Mouse (Mus musculus) midbrain, postnatal 0 days (tissue): Measurements from ENCODE around the gene Rpl3l. TPM values are rescaled to one million over a fixed set of nuclear protein-coding genes. Genes with fewer than 3 reads are reported as not detected.

ENCODE experiments used
- ATAC-seq: fragments of 200-750 bp; cut with Nextera tagmentation; 2 replicates; pipeline ENCODE4 v1.8.0; 2017; ENCODE audit warnings: moderate number of reproducible peaks, mild to moderate bottlenecking, moderate TSS enrichment, moderate library complexity; ENCODE audit not compliant: low FRiP score
- DNase-seq: peaks from one replicate; pipeline ENCODE4 v3.0.0-alpha.2; 2015; ENCODE audit warnings: low spot score
- H3K27ac ChIP-seq: fragments of 300-500 bp; sonication (generic); 2 replicates; pipeline ENCODE4 v1.5.1; 2014; ENCODE audit warnings: low read depth, mild to moderate bottlenecking, low read length, mixed read lengths
- H3K27me3 ChIP-seq: fragments of 300-500 bp; sonication (generic); 2 replicates; pipeline ENCODE4 v1.6.1; 2014; ENCODE audit warnings: low read length, control low read depth, mixed read lengths; ENCODE audit not compliant: insufficient read depth
- H3K36me3 ChIP-seq: fragments of 300-500 bp; sonication (generic); 2 replicates; pipeline ENCODE4 v1.6.1; 2014; ENCODE audit warnings: low read length, control low read depth, mixed read lengths; ENCODE audit not compliant: insufficient read depth
- H3K4me1 ChIP-seq: fragments of 300-500 bp; sonication (generic); 2 replicates; pipeline ENCODE4 v1.6.1; 2014; ENCODE audit warnings: mild to moderate bottlenecking, control low read depth, antibody characterized with exemption, low read length, mixed read lengths; ENCODE audit not compliant: insufficient read depth
- H3K4me2 ChIP-seq: fragments of 300-500 bp; sonication (generic); 2 replicates; pipeline ENCODE4 v1.6.1; 2014; ENCODE audit warnings: low read depth, mild to moderate bottlenecking, low read length, mixed read lengths; ENCODE audit not compliant: poor library complexity, severe bottlenecking
- H3K4me3 ChIP-seq: fragments of 300-500 bp; sonication (generic); 2 replicates; pipeline ENCODE4 v1.5.1; 2014; ENCODE audit warnings: low read depth, mild to moderate bottlenecking, low read length, moderate library complexity
- H3K9ac ChIP-seq: fragments of 300-500 bp; sonication (generic); replicated peaks from 2 replicates; pipeline ENCODE4 v1.6.1; 2014; ENCODE audit warnings: mild to moderate bottlenecking, low read length, moderate library complexity, mixed read lengths; ENCODE audit not compliant: poor library complexity, severe bottlenecking
- H3K9me3 ChIP-seq: fragments of 300-500 bp; sonication (generic); 2 replicates; pipeline ENCODE4 v1.6.1; 2016; ENCODE audit warnings: low read length, control low read depth
- CTCF ChIP-seq: IDR thresholded peaks from 2 replicates; pipeline ENCODE4 v1.5.1; 2016; ENCODE audit warnings: antibody characterized with exemption, mild to moderate bottlenecking
- WGBS: fragments of 180-500 bp; shearing (Covaris S2); extraction: QIAGEN DNeasy Blood & Tissue Kit; methylation state at CpG from one replicate; pipeline ENCODE4 v1.1.7; 2014; 5-methylcytosine and 5-hydroxymethylcytosine counted together
- polyA plus RNA-seq: library from polyadenylated mRNA; unstranded; fragments of >200 nt; fragmentation: Nextera tagmentation; extraction: Ambion mirVana; gene quantifications from 2 replicates; pipeline ENCODE4 v1.2.1, GENCODE M21; 2015
- total RNA-seq: library from RNA; depleted of rRNA; stranded (reverse); fragments of >200 nt; gene quantifications from 2 replicates; pipeline ENCODE4 v1.2.3, GENCODE M21; 2014

Rpl3l gene
- total and polyA plus RNA-seq, 2 experiments from 2014 or later, result 0.37 TPM; not detected in 1

- no peak for TF ChIP-seq CTCF
- Histone ChIP-seq H3K4me3 (peak overlapping the region; percentile 79), H3K9ac (peak overlapping the region; percentile 79), H3K4me2 (peak overlapping the region; percentile 63), H3K9me3 (no peaks in the 10 kb centered on the region), H3K36me3 (peaks cover 18% of the 10 kb centered on the region), H3K27me3 (no peaks in the 10 kb centered on the region), H3K27ac (peak overlapping the region; percentile 87), H3K4me1 (peaks cover 4% of the 10 kb centered on the region; the same call in 1 of the 2 replicates)
- WGBS, result 7% methylated on average over 46 of the region's 51 CpGs
- DNase-seq (no peak), ATAC-seq (no peak; the same call in 1 of the 2 replicates)
These were observed 32.2 kb upstream of the Rpl3l start for GRCm38 (mm10) chr17:24695326-24696010.

- Histone ChIP-seq H3K4me2 (peak within 1 kb of the TSS; percentile 63), H3K9ac (peak within 1 kb of the TSS; percentile 79), H3K27me3 (no peaks in the 10 kb centered on the region), H3K4me1 (0 out of 2 replicates have a peak, but pooled peaks cover 3% of the 10 kb centered on the region), H3K27ac (peak within 1 kb of the TSS; percentile 87), H3K36me3 (peaks cover 25% of the 10 kb centered on the region), H3K4me3 (peak within 1 kb of the TSS; percentile 79), H3K9me3 (no peaks in the 10 kb centered on the region)
- peak; percentile 33; the same call in 1 of the 2 replicates for TF ChIP-seq CTCF
- ATAC-seq, result peak; percentile 90
- DNase-seq, result peak; percentile 88
- WGBS, result under 1% methylated on average over 48 of the region's 76 CpGs
These were observed 31.5 kb upstream of the Rpl3l start, which contains the start of the genes Gfer and Noxo1 for GRCm38 (mm10) chr17:24696011-24696697. TSS of gene Gfer (minus strand) at chr17:24696156. TSS of gene Noxo1 (plus strand) at chr17:24696234.

GRCm38 (mm10) chr17:24697985-24698384 is 29.6 kb upstream of the Rpl3l start:
- DNase-seq (no peak), ATAC-seq (no peak)
- Histone ChIP-seq H3K9me3 (no peaks in the 10 kb centered on the region), H3K4me3 (no peak overlapping the region), H3K27me3 (no peaks in the 10 kb centered on the region), H3K4me2 (no peak overlapping the region), H3K4me1 (0 out of 2 replicates have a peak, but pooled peaks cover 3% of the 10 kb centered on the region), H3K27ac (no peak overlapping the region), H3K36me3 (peaks cover 34% of the 10 kb centered on the region), H3K9ac (no peak overlapping the region)
- no peak for TF ChIP-seq CTCF
- WGBS, result 22% methylated on average over 5 of the region's 5 CpGs

GRCm38 (mm10) chr17:24698715-24699114 is 28.9 kb upstream of the Rpl3l start:
- H3K4me2 ChIP-seq, result no peak overlapping the region
- no peak for ATAC-seq
- no peaks in the 10 kb centered on the region for H3K9me3 ChIP-seq
- TF ChIP-seq CTCF, result no peak
- no peak for DNase-seq
- peaks cover 34% of the 10 kb centered on the region for H3K36me3 ChIP-seq
- no peaks in the 10 kb centered on the region for H3K27me3 ChIP-seq
- H3K4me3 ChIP-seq, result no peak overlapping the region
- no peak overlapping the region for H3K27ac ChIP-seq
- 0 out of 2 replicates have a peak, but pooled peaks cover 3% of the 10 kb centered on the region for H3K4me1 ChIP-seq
- WGBS, result 66% methylated on average over 9 of the region's 9 CpGs
- no peak overlapping the region for H3K9ac ChIP-seq

GRCm38 (mm10) chr17:24699473-24699872 is 28.1 kb upstream of the Rpl3l start:
- peaks cover 41% of the 10 kb centered on the region for H3K36me3 ChIP-seq
- 0 out of 2 replicates have a peak, but pooled peaks cover 3% of the 10 kb centered on the region for H3K4me1 ChIP-seq
- no peak for TF ChIP-seq CTCF
- no peak overlapping the region for H3K27ac ChIP-seq
- DNase-seq (no peak), ATAC-seq (no peak)
- 72% methylated on average over 2 of the region's 2 CpGs for WGBS
- no peaks in the 10 kb centered on the region for H3K9me3 ChIP-seq
- no peak overlapping the region for H3K4me3 ChIP-seq
- H3K27me3 ChIP-seq, result no peaks in the 10 kb centered on the region
- H3K9ac ChIP-seq, result no peak overlapping the region
- no peak overlapping the region for H3K4me2 ChIP-seq

GRCm38 (mm10) chr17:24701251-24701650 is 26.4 kb upstream of the Rpl3l start:
- H3K27me3 ChIP-seq, result no peaks in the 10 kb centered on the region
- H3K4me3 ChIP-seq, result no peak overlapping the region
- TF ChIP-seq CTCF, result no peak
- no peaks in the 10 kb centered on the region for H3K4me1 ChIP-seq
- H3K27ac ChIP-seq, result no peak overlapping the region
- no peaks in the 10 kb centered on the region for H3K9me3 ChIP-seq
- no peak for DNase-seq
- peaks cover 51% of the 10 kb centered on the region for H3K36me3 ChIP-seq
- ATAC-seq, result no peak
- H3K4me2 ChIP-seq, result no peak overlapping the region
- no peak overlapping the region for H3K9ac ChIP-seq
- WGBS, result 90% methylated on average over 9 of the region's 9 CpGs
